Mouse (Mus musculus) thymus, adult 2 months (tissue): ENCODE results near the gene Zfp12.

Source experiments
- CTCF ChIP-seq: fragments of 200-500 bp; IDR thresholded peaks from 2 replicates; pipeline ENCODE4 v1.5.1; 2012; ENCODE audit warnings: mild to moderate bottlenecking, control low read depth, low read length, moderate library complexity, borderline replicate concordance; ENCODE audit not compliant: control insufficient read depth, poor library complexity, insufficient read depth; ENCODE audit errors: extremely low read depth
- POLR2A ChIP-seq: fragments of 200-500 bp; IDR thresholded peaks from 2 replicates; pipeline ENCODE4 v1.6.1; 2012; ENCODE audit warnings: mild to moderate bottlenecking, low read length, control low read depth, moderate library complexity; ENCODE audit not compliant: control insufficient read depth, poor library complexity, insufficient read depth; ENCODE audit errors: extremely low read depth

- TF ChIP-seq CTCF (no peak), POLR2A (no peak)
Measured at GRCm38 (mm10) chr5:143292879-143293278, 57.9 kb downstream of the Zfp12 start.
